Mouse (Mus musculus) ES-E14 (cell line): Measurements from ENCODE around the gene Gm20831.
"Not testable (repeated sequence)": the region's sequence is repeated elsewhere in the genome, so short reads cannot be mapped to it uniquely, and the experiment has no call there.

ENCODE experiments used
- CHD2 ChIP-seq: IDR thresholded peaks from 2 replicates; pipeline ENCODE4 v1.6.1; 2014; ENCODE audit warnings: mild to moderate bottlenecking, low read depth, low read length, inconsistent platforms
- HCFC1 ChIP-seq: IDR thresholded peaks from 2 replicates; pipeline ENCODE4 v1.6.1; 2012; ENCODE audit warnings: low read length, inconsistent platforms, borderline replicate concordance; ENCODE audit not compliant: insufficient read depth
- MAFK ChIP-seq: IDR thresholded peaks from 2 replicates; pipeline ENCODE4 v1.6.1; 2014; ENCODE audit warnings: mild to moderate bottlenecking, low read depth, low read length, inconsistent platforms; ENCODE audit not compliant: insufficient read depth
- ZC3H11A ChIP-seq: IDR thresholded peaks from 2 replicates; pipeline ENCODE4 v1.6.1; 2012; ENCODE audit warnings: low read depth, mild to moderate bottlenecking, inconsistent platforms, low read length, borderline replicate concordance
- ZNF384 ChIP-seq: IDR thresholded peaks from 2 replicates; pipeline ENCODE4 v1.6.1; 2012; ENCODE audit warnings: low read depth, low read length, inconsistent platforms

GRCm38 (mm10) chrY:17874441-17874840 lies at the start of gene Gm20831, which contains the start of gene Gm20772:
- TF ChIP-seq MAFK, HCFC1, ZNF384, CHD2, ZC3H11A: not testable (repeated sequence)
